Mouse (Mus musculus): ENCODE measurements around the gene Rpl23a.

DNA sequence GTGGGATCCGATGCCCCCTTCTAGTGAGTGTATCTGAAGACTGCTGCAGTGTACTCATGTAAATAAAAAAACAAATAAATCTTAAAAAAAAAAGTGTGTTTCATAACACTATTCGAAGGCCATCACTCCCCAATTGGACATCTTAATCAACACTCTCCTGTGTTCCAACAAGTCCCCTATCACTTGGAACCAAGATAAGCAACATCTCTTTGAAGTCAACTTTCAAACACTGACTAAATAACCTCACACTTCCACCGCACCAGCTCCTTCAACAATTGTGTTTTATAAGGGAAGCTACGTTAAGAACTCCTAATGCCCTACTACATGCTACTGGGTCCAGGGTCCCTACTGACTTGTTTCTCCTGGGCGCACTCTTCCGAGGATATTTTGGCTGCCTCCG is 934 bp downstream of the Rpl23a start:
- no peak for TF ChIP-seq POLR2A (IDR thresholded peaks at IDR 0.05; ENCODE audit: borderline replicate concordance, control insufficient read depth, low read depth, low read length)
- no peak for TF ChIP-seq CTCF (IDR thresholded peaks at IDR 0.05; ENCODE audit: control insufficient read depth, insufficient read depth, low read length)

All from bone marrow, adult 2 months (tissue).